Mouse (Mus musculus): Measurements from ENCODE around the gene Adcy9. TPM values are rescaled to one million over a fixed set of nuclear protein-coding genes. Genes with fewer than 3 reads are reported as not detected.

Gene Adcy9
- polyA plus RNA-seq, 1 experiment, result 21.6 TPM

- DNase-seq (ENCODE audit: extremely low spot score in 1 of 2, low spot score in 1 of 2), result peak in 1 of 2 experiments; percentile 31
Measured at GRCm38 (mm10) chr16:4419546-4420297, 576 bp downstream of the Adcy9 start.

GRCm38 (mm10) chr16:4418776-4419545 is 1.3 kb downstream of the Adcy9 start:
- DNase-seq (ENCODE audit: extremely low spot score in 1 of 2, low spot score in 1 of 2), result no peak

- no peak for DNase-seq (ENCODE audit: extremely low spot score in 1 of 2, low spot score in 1 of 2)
Measured at GRCm38 (mm10) chr16:4418072-4418471, 2.2 kb downstream of the Adcy9 start.

GRCm38 (mm10) chr16:4417455-4417854 is 2.8 kb downstream of the Adcy9 start:
- DNase-seq (ENCODE audit: extremely low spot score in 1 of 2, low spot score in 1 of 2), result no peak

GRCm38 (mm10) chr16:4414881-4415585 is 5.3 kb downstream of the Adcy9 start:
- no peak for DNase-seq (ENCODE audit: extremely low spot score in 1 of 2, low spot score in 1 of 2)

GRCm38 (mm10) chr16:4413988-4414880 is 6.1 kb downstream of the Adcy9 start:
- DNase-seq (ENCODE audit: extremely low spot score in 1 of 2, low spot score in 1 of 2), result no peak

- DNase-seq (ENCODE audit: extremely low spot score in 1 of 2, low spot score in 1 of 2), result no peak
Measured at GRCm38 (mm10) chr16:4413301-4413700, 7.0 kb downstream of the Adcy9 start.

GRCm38 (mm10) chr16:4412298-4412697 is 8.0 kb downstream of the Adcy9 start:
- DNase-seq (ENCODE audit: extremely low spot score in 1 of 2, low spot score in 1 of 2), result no peak

GRCm38 (mm10) chr16:4411296-4411695 is 9.0 kb downstream of the Adcy9 start:
- DNase-seq (ENCODE audit: extremely low spot score in 1 of 2, low spot score in 1 of 2), result no peak

- no peak for DNase-seq (ENCODE audit: extremely low spot score in 1 of 2, low spot score in 1 of 2)
Measured at GRCm38 (mm10) chr16:4407536-4407935, 12.8 kb downstream of the Adcy9 start.

GRCm38 (mm10) chr16:4406706-4407105 is 13.6 kb downstream of the Adcy9 start:
- DNase-seq (ENCODE audit: extremely low spot score in 1 of 2, low spot score in 1 of 2), result no peak

GRCm38 (mm10) chr16:4406047-4406586 is 14.2 kb downstream of the Adcy9 start:
- DNase-seq (ENCODE audit: extremely low spot score in 1 of 2, low spot score in 1 of 2), result no peak

- DNase-seq (ENCODE audit: extremely low spot score in 1 of 2, low spot score in 1 of 2), result no peak
Measured at GRCm38 (mm10) chr16:4404933-4405761, 15.2 kb downstream of the Adcy9 start.

GRCm38 (mm10) chr16:4401109-4401508 is 19.2 kb downstream of the Adcy9 start:
- no peak for DNase-seq (ENCODE audit: extremely low spot score in 1 of 2, low spot score in 1 of 2)

GRCm38 (mm10) chr16:4399471-4400223 is 20.7 kb downstream of the Adcy9 start:
- DNase-seq (ENCODE audit: extremely low spot score in 1 of 2, low spot score in 1 of 2), result no peak

- no peak for DNase-seq (ENCODE audit: extremely low spot score in 1 of 2, low spot score in 1 of 2)
Measured at GRCm38 (mm10) chr16:4398782-4399181, 21.5 kb downstream of the Adcy9 start.

GRCm38 (mm10) chr16:4397636-4398035 is 22.7 kb downstream of the Adcy9 start:
- DNase-seq (ENCODE audit: extremely low spot score in 1 of 2, low spot score in 1 of 2), result no peak

- no peak for DNase-seq (ENCODE audit: extremely low spot score in 1 of 2, low spot score in 1 of 2)
Measured at GRCm38 (mm10) chr16:4395687-4396341, 24.5 kb downstream of the Adcy9 start.
